Mouse (Mus musculus) MEL (cell line): ENCODE results near the gene BC051665. TPM values are rescaled to one million over a fixed set of nuclear protein-coding genes. Genes with fewer than 3 reads are reported as not detected.

Experiments
- DNase-seq: peaks from one replicate; pipeline ENCODE4 v3.0.0; 2011; ENCODE audit warnings: low read depth, low spot score
- H3K27ac ChIP-seq: 2 replicates; pipeline ENCODE4 v1.5.1; 2012; ENCODE audit warnings: low read depth, mild to moderate bottlenecking, control low read depth, low read length, moderate library complexity; ENCODE audit not compliant: control insufficient read depth
- H3K27me3 ChIP-seq, 2 experiments: fragments of 150-350 bp in 1 of 2; sonication (generic) in 1 of 2; 2 replicates each; pipeline ENCODE4 v1.6.1; 2012; ENCODE audit warnings: low read length in 2 of 2, mild to moderate bottlenecking in 2 of 2, improper control_type of control experiment in 1 of 2, moderate library complexity in 1 of 2; ENCODE audit not compliant: insufficient read depth in 2 of 2, control insufficient read depth in 1 of 2
- H3K36me3 ChIP-seq, 2 experiments: 2 replicates each; pipeline ENCODE4 v1.6.1; 2012 to 2014; ENCODE audit warnings: low read length in 2 of 2, improper control_type of control experiment in 1 of 2, inconsistent platforms in 1 of 2, mild to moderate bottlenecking in 1 of 2; ENCODE audit not compliant: insufficient read depth in 2 of 2, control insufficient read depth in 1 of 2
- H3K4me1 ChIP-seq, 2 experiments: fragments of 150-350 bp in 1 of 2; sonication (generic) in 1 of 2; 2 replicates each; pipeline ENCODE4 v1.6.1; 2012; ENCODE audit warnings: low read length in 2 of 2, improper control_type of control experiment in 1 of 2, mild to moderate bottlenecking in 1 of 2; ENCODE audit not compliant: insufficient read depth in 2 of 2, control insufficient read depth in 1 of 2
- H3K4me3 ChIP-seq, 2 experiments: fragments of 150-350 bp in 1 of 2; sonication (generic) in 1 of 2; 2 replicates each; pipeline ENCODE4 v1.5.1; 2012; ENCODE audit warnings: low read depth in 2 of 2, low read length in 2 of 2, mild to moderate bottlenecking in 2 of 2, moderate library complexity in 2 of 2, control low read depth in 1 of 2, improper control_type of control experiment in 1 of 2; ENCODE audit not compliant: control insufficient read depth in 1 of 2, insufficient read depth in 1 of 2
- H3K79me2 ChIP-seq: 2 replicates; pipeline ENCODE4 v1.6.1; 2012; ENCODE audit warnings: mild to moderate bottlenecking, low read length, moderate library complexity; ENCODE audit not compliant: control insufficient read depth, poor library complexity, insufficient read depth
- H3K9ac ChIP-seq: 2 replicates; pipeline ENCODE4 v1.6.1; 2012; ENCODE audit warnings: low read depth, mild to moderate bottlenecking, control low read depth, low read length, moderate library complexity; ENCODE audit not compliant: control insufficient read depth, poor library complexity, severe bottlenecking
- H3K9me3 ChIP-seq: fragments of 150-350 bp; sonication (generic); replicated peaks from 2 replicates; pipeline ENCODE4 v1.6.1; 2012; ENCODE audit warnings: mild to moderate bottlenecking, low read length, improper control_type of control experiment, moderate library complexity; ENCODE audit not compliant: insufficient read depth
- BHLHE40 ChIP-seq: IDR thresholded peaks from 2 replicates; pipeline ENCODE4 v1.6.1; 2012; ENCODE audit warnings: low read depth, mild to moderate bottlenecking, inconsistent platforms, low read length, improper control_type of control experiment, borderline replicate concordance
- ELF1 ChIP-seq: IDR thresholded peaks from 2 replicates; pipeline ENCODE4 v1.6.1; 2014; ENCODE audit warnings: low read depth, mild to moderate bottlenecking, inconsistent platforms, low read length, improper control_type of control experiment, moderate library complexity
- ETS1 ChIP-seq: IDR thresholded peaks from 2 replicates; pipeline ENCODE4 v1.6.1; 2012; ENCODE audit warnings: low read depth, mild to moderate bottlenecking, inconsistent platforms, low read length, improper control_type of control experiment, moderate library complexity
- KAT2A ChIP-seq: conservative IDR thresholded peaks from 2 replicates; pipeline ENCODE4 v1.6.1; 2012; ENCODE audit warnings: low read depth, low read length, improper control_type of control experiment, inconsistent platforms
- MAFK ChIP-seq: IDR thresholded peaks from 2 replicates; pipeline ENCODE4 v1.6.1; 2011; ENCODE audit warnings: low read depth, mild to moderate bottlenecking, low read length, improper control_type of control experiment, borderline replicate concordance
- MAX ChIP-seq: IDR thresholded peaks from 2 replicates; pipeline ENCODE4 v1.6.1; 2011; ENCODE audit warnings: low read length, improper control_type of control experiment
- MAZ ChIP-seq: IDR thresholded peaks from 2 replicates; pipeline ENCODE4 v1.6.1; 2012; ENCODE audit warnings: low read depth, mild to moderate bottlenecking, inconsistent platforms, low read length, improper control_type of control experiment
- MEF2A ChIP-seq: IDR thresholded peaks from 2 replicates; pipeline ENCODE4 v1.6.1; 2014; ENCODE audit warnings: low read depth, mild to moderate bottlenecking, inconsistent platforms, low read length, improper control_type of control experiment; ENCODE audit not compliant: poor library complexity, insufficient replicate concordance, severe bottlenecking; ENCODE audit errors: extremely low read depth
- MXI1 ChIP-seq: IDR thresholded peaks from 2 replicates; pipeline ENCODE4 v1.6.1; 2011; ENCODE audit warnings: mild to moderate bottlenecking, low read depth, low read length, improper control_type of control experiment
- POLR2AphosphoS5 ChIP-seq: IDR thresholded peaks from 2 replicates; pipeline ENCODE4 v1.6.1; 2012; ENCODE audit warnings: low read depth, borderline replicate concordance, mild to moderate bottlenecking, inconsistent platforms, low read length, moderate library complexity, mixed read lengths
- RAD21 ChIP-seq: IDR thresholded peaks from 2 replicates; pipeline ENCODE4 v1.6.1; 2011; ENCODE audit warnings: mild to moderate bottlenecking, low read depth, low read length, improper control_type of control experiment
- SMC3 ChIP-seq: IDR thresholded peaks from 2 replicates; pipeline ENCODE4 v1.6.1; 2011; ENCODE audit warnings: low read depth, low read length, improper control_type of control experiment
- TBP ChIP-seq: IDR thresholded peaks from 2 replicates; pipeline ENCODE4 v1.8.0; 2011; ENCODE audit warnings: low read depth, low read length, improper control_type of control experiment
- UBTF ChIP-seq: IDR thresholded peaks from 2 replicates; pipeline ENCODE4 v1.6.1; 2012; ENCODE audit warnings: low read depth, mild to moderate bottlenecking, inconsistent platforms, low read length, improper control_type of control experiment, moderate library complexity, borderline replicate concordance; ENCODE audit not compliant: insufficient read depth
- USF2 ChIP-seq, 2 experiments: IDR thresholded peaks; 2 replicates each; pipeline ENCODE4 v1.6.1; 2011 to 2012; ENCODE audit warnings: improper control_type of control experiment in 2 of 2, low read length in 2 of 2, borderline replicate concordance in 1 of 2, inconsistent platforms in 1 of 2, low read depth in 1 of 2, mild to moderate bottlenecking in 1 of 2; ENCODE audit not compliant: insufficient read depth in 1 of 2
- polyA plus RNA-seq, 2 experiments: library from polyadenylated mRNA; stranded (reverse) in 1 of 2; unstranded in 1 of 2; fragments of >175 nt in 1 of 2; fragments of >200 nt in 1 of 2; gene quantifications; 2 replicates each; pipeline versions ENCODE4 v1.2.1 to v1.2.4; 2012; ENCODE audit warnings: low replicate concordance in 2 of 2, low read depth in 1 of 2; ENCODE audit not compliant: insufficient read length in 2 of 2, insufficient read depth in 1 of 2, missing spikeins in 1 of 2
- total RNA-seq: library from RNA; depleted of rRNA; stranded (reverse); fragments of 300-350 nt; gene quantifications from 2 replicates; pipeline ENCODE4 v1.2.3, GENCODE M21; 2012

The BC051665 gene
- total and polyA plus RNA-seq, 3 experiments = not detected

DNA sequence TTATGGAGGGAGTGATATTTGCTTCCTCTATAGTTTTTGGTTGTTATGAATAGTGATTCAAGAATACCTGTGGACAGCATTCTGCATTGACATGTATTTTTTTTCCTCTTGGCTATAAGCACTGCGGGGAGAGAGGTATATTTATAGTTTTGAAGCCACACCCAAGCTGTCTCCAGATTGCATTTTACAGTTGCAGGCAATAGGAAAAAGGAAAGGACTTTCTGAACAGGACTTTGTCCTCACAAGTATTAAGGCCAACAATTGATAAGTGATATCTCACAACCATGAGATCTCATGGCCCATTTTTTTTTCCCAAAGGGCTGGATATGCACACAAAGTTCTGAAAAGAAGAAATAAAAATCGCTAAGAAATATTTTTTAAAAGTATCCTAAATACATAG is 23.5 kb upstream of the BC051665 start:
- H3K36me3 ChIP-seq = no peaks in the 10 kb centered on the region
- no peaks in the 10 kb centered on the region for H3K9me3 ChIP-seq
- no peak for TF ChIP-seq BHLHE40
- no peak for TF ChIP-seq USF2 (IDR thresholded peaks at IDR 0.05; ENCODE audit: borderline replicate concordance in 1 of 2, insufficient read depth in 1 of 2, low read depth in 1 of 2, low read length in 2 of 2)
- TF ChIP-seq POLR2AphosphoS5 = no peak
- TF ChIP-seq TBP = no peak
- TF ChIP-seq UBTF = no peak
- TF ChIP-seq RAD21 = no peak
- no peak for TF ChIP-seq ETS1
- TF ChIP-seq, all 39 proteins: peak for 0

DNA sequence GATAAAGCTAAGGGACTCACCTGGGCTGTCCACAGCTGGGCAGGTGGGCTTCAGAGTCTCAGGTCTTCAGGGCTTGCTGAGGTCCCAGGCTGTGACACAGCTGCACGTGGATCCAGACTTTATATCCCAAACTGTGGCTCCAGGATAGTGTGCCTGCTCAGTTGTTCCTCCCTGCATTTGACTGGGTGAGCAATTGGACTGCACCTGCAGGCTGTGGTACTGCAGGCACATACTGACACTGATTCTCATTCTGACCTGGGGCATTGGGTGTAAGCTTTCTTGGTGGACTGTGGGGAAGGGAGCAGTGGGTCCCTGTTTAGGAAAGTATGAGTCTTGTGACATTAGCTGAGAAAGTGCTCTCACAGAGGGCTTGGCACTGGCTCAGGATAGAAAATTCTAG is 16.6 kb upstream of the BC051665 start, which contains the start of gene Ctsll3:
Gene Ctsll3 (minus strand): TSS at position 101 of the 400 bp plus-strand sequence.
- no peaks in the 10 kb centered on the region for H3K9me3 ChIP-seq
- H3K27me3 ChIP-seq = no peaks in the 10 kb centered on the region
- no peaks in the 10 kb centered on the region for H3K4me1 ChIP-seq
- no peak for TF ChIP-seq ELF1
- no peak for TF ChIP-seq BHLHE40
- no peak within 1 kb of the TSS for H3K9ac ChIP-seq
- H3K4me3 ChIP-seq = no peak within 1 kb of the TSS
- H3K36me3 ChIP-seq = no peaks in the 10 kb centered on the region
- no peak for DNase-seq
- H3K27ac ChIP-seq = no peak within 1 kb of the TSS
- no peaks in the 10 kb centered on the region for H3K79me2 ChIP-seq

More for the DNA sequence above, 23.5 kb upstream of the BC051665 start:
- Histone ChIP-seq H3K27me3 (no peaks in the 10 kb centered on the region), H3K9ac (no peak overlapping the region), H3K4me1 (no peaks in the 10 kb centered on the region), H3K79me2 (no peaks in the 10 kb centered on the region), H3K4me3 (no peak overlapping the region), H3K27ac (no peak overlapping the region)
- DNase-seq = no peak

DNA sequence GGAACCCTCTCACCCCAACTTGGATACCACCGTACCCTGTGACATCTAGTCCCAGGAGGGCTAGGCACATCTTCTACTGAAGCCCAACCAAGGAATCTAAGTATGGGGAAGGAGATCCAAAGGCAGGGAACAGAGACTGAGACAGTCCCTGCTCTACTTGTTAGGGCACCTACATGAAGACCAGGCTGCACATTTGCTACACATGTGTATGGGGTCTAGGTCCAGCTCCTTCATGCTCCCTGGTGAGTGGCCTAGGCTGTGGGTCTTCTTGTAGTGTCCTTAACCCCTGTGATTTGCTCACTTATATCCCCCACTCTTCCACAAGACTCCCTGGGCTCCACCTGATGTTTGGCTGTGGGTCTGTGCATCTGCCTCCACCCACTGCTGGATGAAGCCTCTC is 3.3 kb upstream of the BC051665 start:
- DNase-seq = no peak
- no peaks in the 10 kb centered on the region for H3K27me3 ChIP-seq
- TF ChIP-seq MEF2A (no peak), MAZ (no peak), KAT2A (no peak), SMC3 (no peak), UBTF (no peak), ELF1 (no peak), MAFK (no peak), MAX (no peak), MXI1 (no peak), BHLHE40 (no peak)
- no peak overlapping the region for H3K4me3 ChIP-seq
- no peaks in the 10 kb centered on the region for H3K79me2 ChIP-seq
- H3K9me3 ChIP-seq = no peaks in the 10 kb centered on the region
- no peak overlapping the region for H3K9ac ChIP-seq
- no peak overlapping the region for H3K27ac ChIP-seq
- H3K36me3 ChIP-seq = no peaks in the 10 kb centered on the region
- no peaks in the 10 kb centered on the region for H3K4me1 ChIP-seq
